Mouse (Mus musculus): ENCODE measurements around the gene Hmcn1. TPM values are rescaled to one million over a fixed set of nuclear protein-coding genes. Genes with fewer than 3 reads are reported as not detected.

The Hmcn1 gene
- polyA plus RNA-seq, 1 experiment: not detected

- Histone ChIP-seq H3K27me3 (ENCODE audit: control insufficient read depth) (no peaks in the 10 kb centered on the region), H3K4me3 (replicated peaks) (no peak overlapping the region), H3K9me3 (ENCODE audit: control insufficient read depth, low read length) (no peaks in the 10 kb centered on the region), H3K36me3 (ENCODE audit: control insufficient read depth) (no peaks in the 10 kb centered on the region), H3K4me1 (ENCODE audit: control insufficient read depth) (peaks cover 2% of the 10 kb centered on the region; the same call in 1 of the 2 replicates)
- TF ChIP-seq TAL1 (IDR thresholded peaks at IDR 0.05; ENCODE audit: low read length) (no peak), GATA1 (IDR thresholded peaks at IDR 0.05; ENCODE audit: low read length) (no peak)
Observed at GRCm38 (mm10) chr1:151033291-151033690, 40.1 kb upstream of the Hmcn1 start.

GRCm38 (mm10) chr1:151031581-151031980 lies 38.3 kb upstream of the Hmcn1 start:
- H3K36me3 ChIP-seq (ENCODE audit: control insufficient read depth): no peaks in the 10 kb centered on the region
- H3K4me3 ChIP-seq (replicated peaks): no peak overlapping the region
- no peaks in the 10 kb centered on the region for H3K27me3 ChIP-seq (ENCODE audit: control insufficient read depth)
- no peaks in the 10 kb centered on the region for H3K9me3 ChIP-seq (ENCODE audit: control insufficient read depth, low read length)
- no peak for TF ChIP-seq GATA1 (IDR thresholded peaks at IDR 0.05; ENCODE audit: low read length)
- TF ChIP-seq TAL1 (IDR thresholded peaks at IDR 0.05; ENCODE audit: low read length): no peak
- H3K4me1 ChIP-seq (ENCODE audit: control insufficient read depth): peaks cover 2% of the 10 kb centered on the region; the same call in 1 of the 2 replicates

GRCm38 (mm10) chr1:151031086-151031485 lies 37.9 kb upstream of the Hmcn1 start:
- no peaks in the 10 kb centered on the region for H3K36me3 ChIP-seq (ENCODE audit: control insufficient read depth)
- no peaks in the 10 kb centered on the region for H3K27me3 ChIP-seq (ENCODE audit: control insufficient read depth)
- no peaks in the 10 kb centered on the region for H3K9me3 ChIP-seq (ENCODE audit: control insufficient read depth, low read length)
- no peak overlapping the region for H3K4me3 ChIP-seq (replicated peaks)
- H3K4me1 ChIP-seq (ENCODE audit: control insufficient read depth): peaks cover 2% of the 10 kb centered on the region; the same call in 1 of the 2 replicates
- TF ChIP-seq TAL1 (IDR thresholded peaks at IDR 0.05; ENCODE audit: low read length): no peak
- no peak for TF ChIP-seq GATA1 (IDR thresholded peaks at IDR 0.05; ENCODE audit: low read length)

- Histone ChIP-seq H3K4me3 (replicated peaks) (peak overlapping the region; percentile 7), H3K9me3 (ENCODE audit: control insufficient read depth, low read length) (no peaks in the 10 kb centered on the region), H3K36me3 (ENCODE audit: control insufficient read depth) (no peaks in the 10 kb centered on the region), H3K4me1 (ENCODE audit: control insufficient read depth) (no peaks in the 10 kb centered on the region), H3K27me3 (ENCODE audit: control insufficient read depth) (no peaks in the 10 kb centered on the region)
- TF ChIP-seq GATA1 (IDR thresholded peaks at IDR 0.05; ENCODE audit: low read length) (no peak), TAL1 (IDR thresholded peaks at IDR 0.05; ENCODE audit: low read length) (no peak)
Observed at GRCm38 (mm10) chr1:151025049-151025773, 32.0 kb upstream of the Hmcn1 start.

- Histone ChIP-seq H3K4me1 (ENCODE audit: control insufficient read depth) (no peaks in the 10 kb centered on the region), H3K9me3 (ENCODE audit: control insufficient read depth, low read length) (no peaks in the 10 kb centered on the region), H3K36me3 (ENCODE audit: control insufficient read depth) (no peaks in the 10 kb centered on the region), H3K27me3 (ENCODE audit: control insufficient read depth) (no peaks in the 10 kb centered on the region), H3K4me3 (replicated peaks) (no peak overlapping the region)
- TF ChIP-seq TAL1 (IDR thresholded peaks at IDR 0.05; ENCODE audit: low read length) (no peak), GATA1 (IDR thresholded peaks at IDR 0.05; ENCODE audit: low read length) (no peak)
Observed at GRCm38 (mm10) chr1:151019273-151019890, 26.1 kb upstream of the Hmcn1 start.

GRCm38 (mm10) chr1:151011056-151011455 lies 17.8 kb upstream of the Hmcn1 start:
- no peaks in the 10 kb centered on the region for H3K27me3 ChIP-seq (ENCODE audit: control insufficient read depth)
- no peaks in the 10 kb centered on the region for H3K9me3 ChIP-seq (ENCODE audit: control insufficient read depth, low read length)
- H3K36me3 ChIP-seq (ENCODE audit: control insufficient read depth): no peaks in the 10 kb centered on the region
- no peak for TF ChIP-seq TAL1 (IDR thresholded peaks at IDR 0.05; ENCODE audit: low read length)
- no peak for TF ChIP-seq GATA1 (IDR thresholded peaks at IDR 0.05; ENCODE audit: low read length)
- H3K4me1 ChIP-seq (ENCODE audit: control insufficient read depth): no peaks in the 10 kb centered on the region
- H3K4me3 ChIP-seq (replicated peaks): no peak overlapping the region

GRCm38 (mm10) chr1:151009115-151009797 lies 16.0 kb upstream of the Hmcn1 start:
- H3K9me3 ChIP-seq (ENCODE audit: control insufficient read depth, low read length): no peaks in the 10 kb centered on the region
- no peaks in the 10 kb centered on the region for H3K4me1 ChIP-seq (ENCODE audit: control insufficient read depth)
- H3K27me3 ChIP-seq (ENCODE audit: control insufficient read depth): no peaks in the 10 kb centered on the region
- H3K36me3 ChIP-seq (ENCODE audit: control insufficient read depth): no peaks in the 10 kb centered on the region
- TF ChIP-seq TAL1 (IDR thresholded peaks at IDR 0.05; ENCODE audit: low read length) (no peak), GATA1 (IDR thresholded peaks at IDR 0.05; ENCODE audit: low read length) (no peak)
- no peak overlapping the region for H3K4me3 ChIP-seq (replicated peaks)

GRCm38 (mm10) chr1:151007747-151008146 lies 14.5 kb upstream of the Hmcn1 start:
- TF ChIP-seq GATA1 (IDR thresholded peaks at IDR 0.05; ENCODE audit: low read length) (no peak), TAL1 (IDR thresholded peaks at IDR 0.05; ENCODE audit: low read length) (no peak)
- H3K9me3 ChIP-seq (ENCODE audit: control insufficient read depth, low read length): no peaks in the 10 kb centered on the region
- no peaks in the 10 kb centered on the region for H3K36me3 ChIP-seq (ENCODE audit: control insufficient read depth)
- no peaks in the 10 kb centered on the region for H3K4me1 ChIP-seq (ENCODE audit: control insufficient read depth)
- no peak overlapping the region for H3K4me3 ChIP-seq (replicated peaks)
- no peaks in the 10 kb centered on the region for H3K27me3 ChIP-seq (ENCODE audit: control insufficient read depth)

GRCm38 (mm10) chr1:151004007-151004406 lies 10.8 kb upstream of the Hmcn1 start:
- H3K9me3 ChIP-seq (ENCODE audit: control insufficient read depth, low read length): no peaks in the 10 kb centered on the region
- H3K27me3 ChIP-seq (ENCODE audit: control insufficient read depth): no peaks in the 10 kb centered on the region
- no peaks in the 10 kb centered on the region for H3K4me1 ChIP-seq (ENCODE audit: control insufficient read depth)
- no peaks in the 10 kb centered on the region for H3K36me3 ChIP-seq (ENCODE audit: control insufficient read depth)
- no peak overlapping the region for H3K4me3 ChIP-seq (replicated peaks)
- no peak for TF ChIP-seq GATA1 (IDR thresholded peaks at IDR 0.05; ENCODE audit: low read length)
- TF ChIP-seq TAL1 (IDR thresholded peaks at IDR 0.05; ENCODE audit: low read length): no peak
